Mouse (Mus musculus) liver, embryonic 13.5 days (tissue): ENCODE measurements around the gene Neurl2. TPM values are rescaled to one million over a fixed set of nuclear protein-coding genes. Genes with fewer than 3 reads are reported as not detected.
"Not testable (repeated sequence)": the region's sequence is repeated elsewhere in the genome, so short reads cannot be mapped to it uniquely, and the experiment has no call there.

Experiments
- ATAC-seq: fragments of 200-750 bp; cut with Nextera tagmentation; 2 replicates; pipeline ENCODE4 v1.8.0; 2017; ENCODE audit warnings: low read depth, mild to moderate bottlenecking, moderate number of reproducible peaks, moderate library complexity
- DNase-seq: peaks from one replicate; pipeline ENCODE4 v3.0.0; 2022
- H3K27ac ChIP-seq: fragments of 300-500 bp; sonication (generic); 2 replicates; pipeline ENCODE4 v1.5.1; 2015; ENCODE audit warnings: moderate library complexity, mild to moderate bottlenecking, inconsistent platforms
- H3K27me3 ChIP-seq: fragments of 300-500 bp; sonication (generic); 2 replicates; pipeline ENCODE4 v1.6.1; 2015; ENCODE audit warnings: mild to moderate bottlenecking, inconsistent platforms
- H3K36me3 ChIP-seq: fragments of 300-500 bp; sonication (generic); 2 replicates; pipeline ENCODE4 v1.6.1; 2015; ENCODE audit warnings: mild to moderate bottlenecking, inconsistent platforms
- H3K4me1 ChIP-seq: fragments of 300-500 bp; sonication (generic); replicated peaks from 2 replicates; pipeline ENCODE4 v1.6.1; 2015; ENCODE audit warnings: inconsistent platforms
- H3K4me2 ChIP-seq: fragments of 300-500 bp; sonication (generic); 2 replicates; pipeline ENCODE4 v1.6.1; 2015; ENCODE audit warnings: inconsistent platforms, mild to moderate bottlenecking, moderate library complexity
- H3K4me3 ChIP-seq: fragments of 300-500 bp; sonication (generic); replicated peaks from 2 replicates; pipeline ENCODE4 v1.5.1; 2015; ENCODE audit warnings: mild to moderate bottlenecking, inconsistent platforms
- H3K9ac ChIP-seq: fragments of 300-500 bp; sonication (generic); 2 replicates; pipeline ENCODE4 v1.6.1; 2015; ENCODE audit warnings: mild to moderate bottlenecking, inconsistent platforms
- H3K9me3 ChIP-seq: fragments of 300-500 bp; sonication (generic); replicated peaks from 2 replicates; pipeline ENCODE4 v1.6.1; 2016; ENCODE audit warnings: inconsistent platforms
- WGBS: fragments of 180-500 bp; shearing (Covaris S2); methylation state at CpG from one replicate; pipeline ENCODE4 v1.1.7; 2015; ENCODE audit not compliant: insufficient replicate concordance; 5-methylcytosine and 5-hydroxymethylcytosine counted together
- polyA plus RNA-seq: library from polyadenylated mRNA; unstranded; fragments of >200 nt; fragmentation: Nextera tagmentation; extraction: Ambion mirVana; gene quantifications from 2 replicates; pipeline ENCODE4 v1.2.1, GENCODE M21; 2015

The Neurl2 gene
- polyA plus RNA-seq, 1 experiment from 2014 or later: 2.5 TPM

DNA sequence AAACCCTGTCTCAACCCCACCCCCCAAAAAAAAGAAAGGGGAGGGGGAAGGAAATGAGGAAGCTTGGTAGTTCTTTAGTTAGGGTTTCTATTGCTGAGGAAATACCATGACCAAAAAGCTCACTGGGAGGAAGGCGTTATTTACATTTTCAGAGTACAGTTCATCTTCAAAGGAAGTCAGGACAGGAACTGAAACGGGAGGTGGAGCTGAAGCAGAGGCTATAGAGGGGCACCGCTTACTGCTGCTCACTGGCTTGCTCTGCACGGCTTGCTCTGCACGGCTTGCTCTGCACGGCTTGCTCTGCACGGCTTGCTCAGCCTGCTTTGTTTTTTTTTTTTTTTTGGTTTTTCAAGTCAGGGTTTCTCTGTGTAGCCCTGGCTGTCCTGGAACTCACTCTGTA, 35.2 kb upstream of the Neurl2 start:
- DNase-seq (no peak), ATAC-seq (no peak)
- no peak overlapping the region for H3K9ac ChIP-seq
- no peaks in the 10 kb centered on the region for H3K27me3 ChIP-seq
- 33% methylated on average over 7 of the region's 7 CpGs for whole genome bisulfite sequencing
- H3K4me1 ChIP-seq: peaks cover 16% of the 10 kb centered on the region
- no peak overlapping the region for H3K4me2 ChIP-seq
- H3K27ac ChIP-seq: no peak overlapping the region
- no peak overlapping the region for H3K4me3 ChIP-seq
- H3K36me3 ChIP-seq: no peaks in the 10 kb centered on the region
- peaks cover 3% of the 10 kb centered on the region; the same call in 1 of the 2 replicates for H3K9me3 ChIP-seq

DNA sequence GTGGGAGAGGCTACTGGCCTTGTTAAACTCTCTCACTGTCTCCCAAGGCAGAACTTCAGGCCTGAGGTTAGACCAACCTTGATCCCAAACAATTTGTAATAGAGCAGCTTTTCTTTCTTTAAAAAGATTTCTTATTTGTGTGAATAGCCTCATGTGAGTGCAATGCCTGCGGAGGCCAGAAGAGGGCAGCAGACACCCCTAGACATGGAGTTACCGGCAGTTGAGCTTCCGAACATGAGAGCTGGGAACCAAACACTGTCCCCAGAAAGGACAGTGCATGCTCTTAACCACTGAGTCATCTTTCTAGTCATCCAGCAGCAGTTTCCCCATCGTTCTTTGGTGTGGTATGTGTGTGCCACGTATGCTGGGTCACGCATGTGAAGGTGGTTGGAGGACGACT, 34.3 kb upstream of the Neurl2 start:
- peaks cover 3% of the 10 kb centered on the region; the same call in 1 of the 2 replicates for H3K9me3 ChIP-seq
- DNase-seq (no peak), ATAC-seq (no peak)
- WGBS: 85% methylated on average over 7 of the region's 7 CpGs
- peak overlapping the region; percentile 55 for H3K27ac ChIP-seq
- H3K36me3 ChIP-seq: no peaks in the 10 kb centered on the region
- H3K4me3 ChIP-seq: no peak overlapping the region
- peaks cover 16% of the 10 kb centered on the region for H3K4me1 ChIP-seq
- H3K27me3 ChIP-seq: no peaks in the 10 kb centered on the region
- no peak overlapping the region for H3K9ac ChIP-seq
- no peak overlapping the region for H3K4me2 ChIP-seq

DNA sequence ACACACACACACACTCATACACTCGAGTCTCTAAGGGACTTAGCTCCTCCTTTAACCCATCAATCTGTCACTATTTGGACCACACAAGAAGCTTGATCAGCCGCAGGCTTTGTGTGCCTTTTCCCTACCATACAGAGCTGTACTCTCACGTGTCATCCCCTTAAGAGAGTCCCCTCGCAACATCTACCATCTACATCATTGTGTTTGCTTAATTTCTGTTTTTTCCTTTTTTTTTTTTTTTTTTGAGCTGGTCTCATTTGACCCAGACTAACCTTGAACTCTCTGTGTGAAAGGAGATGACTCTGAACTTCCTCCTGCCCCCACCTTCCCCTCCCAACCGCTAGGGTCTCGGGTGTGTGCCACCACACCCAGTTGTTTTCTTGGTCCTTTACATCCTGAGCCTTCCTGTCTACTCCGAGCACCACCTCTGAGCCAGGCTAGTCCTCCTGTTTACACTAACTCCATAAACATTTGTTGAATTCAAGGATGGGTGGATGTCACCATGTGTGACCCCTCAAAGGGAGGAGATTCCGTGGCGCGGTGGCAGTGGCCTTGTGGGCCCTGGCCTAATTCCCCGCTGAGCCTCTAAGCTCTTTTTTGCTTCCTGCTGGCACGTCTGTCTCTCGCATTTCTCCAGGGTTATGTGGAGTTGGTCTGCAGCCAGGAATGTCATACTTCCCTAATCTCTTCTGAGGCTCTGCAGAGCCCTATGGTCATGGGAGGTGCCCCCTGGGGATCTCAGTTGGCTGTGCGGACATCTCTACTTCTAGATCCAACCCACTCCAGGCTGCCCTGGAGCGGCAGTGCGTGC, 33.7 kb upstream of the Neurl2 start:
- ATAC-seq (peak; percentile 27; the same call in 1 of the 2 replicates), DNase-seq (no peak)
- Histone ChIP-seq H3K4me1 (peaks cover 17% of the 10 kb centered on the region), H3K4me2 (no peak overlapping the region), H3K36me3 (no peaks in the 10 kb centered on the region), H3K9me3 (peaks cover 3% of the 10 kb centered on the region; the same call in 1 of the 2 replicates), H3K27ac (peak overlapping the region; percentile 55), H3K9ac (no peak overlapping the region), H3K27me3 (no peaks in the 10 kb centered on the region), H3K4me3 (no peak overlapping the region)
- WGBS: 45% methylated on average over 16 of the region's 16 CpGs

DNA sequence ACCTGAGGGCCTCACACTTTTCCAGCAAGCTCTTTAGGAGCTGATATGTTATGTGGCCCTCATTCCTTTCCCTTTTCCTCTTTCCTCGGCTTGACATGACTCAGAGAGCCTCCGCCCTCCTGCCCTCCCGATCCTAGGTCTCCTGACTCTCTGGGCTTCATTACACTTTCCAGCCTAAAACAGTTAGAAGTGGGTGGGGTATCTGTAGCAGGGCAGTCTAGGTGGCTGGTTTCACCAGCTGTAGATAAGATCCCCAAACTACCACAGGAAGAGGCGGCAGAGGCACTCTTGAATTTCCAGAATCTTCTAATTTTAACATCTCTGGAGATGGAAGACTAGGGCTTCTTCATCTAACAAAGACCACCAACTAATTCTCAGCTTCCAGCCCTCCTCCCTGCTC, 31.3 kb upstream of the Neurl2 start:
- 30% methylated on average over 4 of the region's 4 CpGs for WGBS
- H3K4me1 ChIP-seq: peaks cover 28% of the 10 kb centered on the region
- no peak for ATAC-seq
- DNase-seq: no peak
- H3K4me3 ChIP-seq: no peak overlapping the region
- no peak overlapping the region for H3K27ac ChIP-seq
- no peak overlapping the region for H3K9ac ChIP-seq
- H3K9me3 ChIP-seq: peaks cover 3% of the 10 kb centered on the region; the same call in 1 of the 2 replicates
- H3K4me2 ChIP-seq: no peak overlapping the region
- no peaks in the 10 kb centered on the region for H3K36me3 ChIP-seq
- peaks cover 8% of the 10 kb centered on the region for H3K27me3 ChIP-seq

DNA sequence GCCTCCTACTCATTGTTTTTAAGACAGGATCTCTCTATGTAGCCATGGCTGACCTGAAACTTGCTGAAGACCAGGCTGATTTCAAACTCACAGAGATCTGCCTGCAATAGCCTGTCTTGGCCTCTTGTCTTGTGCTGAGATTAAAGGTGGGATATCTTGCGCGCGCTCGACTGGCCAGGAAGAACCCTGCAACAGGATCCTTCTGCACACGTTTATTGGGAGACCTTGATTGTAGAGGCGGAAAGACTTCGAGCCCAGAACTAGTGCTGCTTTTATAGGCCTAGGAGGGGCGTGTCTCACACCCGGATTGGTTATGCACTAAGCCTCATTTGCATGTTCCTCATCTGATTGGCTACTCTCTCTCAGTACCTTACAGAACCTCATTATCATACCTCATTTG, 30.2 kb upstream of the Neurl2 start:
- Histone ChIP-seq H3K4me1 (peaks cover 34% of the 10 kb centered on the region), H3K27me3 (peaks cover 20% of the 10 kb centered on the region)
- not testable (repeated sequence) for H3K4me2 ChIP-seq, DNase-seq, H3K4me3 ChIP-seq, H3K36me3 ChIP-seq, ATAC-seq, H3K9me3 ChIP-seq, H3K27ac ChIP-seq, H3K9ac ChIP-seq
- WGBS: 74% methylated on average over 9 of the region's 9 CpGs

DNA sequence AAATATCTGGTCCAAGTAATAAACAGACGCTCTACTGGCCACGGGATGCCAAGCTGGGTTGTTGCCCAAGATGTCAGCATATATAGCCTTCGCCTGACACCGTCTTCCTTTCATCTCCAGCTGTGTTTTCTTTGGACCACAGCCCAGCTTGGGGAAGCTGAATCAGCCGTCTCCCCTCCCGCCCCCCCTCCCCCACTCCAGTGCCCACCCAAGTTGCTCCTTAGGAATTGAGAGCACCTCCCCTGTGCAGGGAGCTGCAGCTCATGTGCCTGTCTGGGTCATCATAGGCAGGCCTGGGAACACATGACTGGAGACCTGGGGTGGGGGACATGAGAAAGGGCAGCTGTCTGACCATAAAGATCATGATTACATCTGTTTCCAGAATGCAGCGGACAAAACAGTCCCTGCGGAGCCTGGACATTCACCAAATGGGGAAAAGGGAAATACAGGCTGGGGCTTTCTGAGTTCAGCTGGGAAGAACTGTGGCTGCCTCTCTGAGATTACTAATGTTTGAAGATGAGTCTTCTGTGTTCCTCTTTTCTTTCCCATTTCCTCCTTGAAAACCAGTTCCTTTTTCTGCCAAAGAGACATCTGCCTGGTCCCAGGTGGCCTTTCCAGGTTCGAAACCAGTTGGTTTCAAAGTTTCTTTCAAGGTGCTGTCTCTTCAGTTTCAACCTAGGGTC, 29.1 kb upstream of the Neurl2 start:
- Histone ChIP-seq H3K9ac (no peak overlapping the region), H3K36me3 (no peaks in the 10 kb centered on the region), H3K4me2 (no peak overlapping the region), H3K27me3 (peaks cover 31% of the 10 kb centered on the region), H3K4me3 (no peak overlapping the region), H3K27ac (peak overlapping the region; percentile 27; the same call in 1 of the 2 replicates), H3K4me1 (peaks cover 43% of the 10 kb centered on the region), H3K9me3 (no peaks in the 10 kb centered on the region; the same call in 1 of the 2 replicates)
- DNase-seq: no peak
- ATAC-seq: no peak
- WGBS: 46% methylated on average over 9 of the region's 9 CpGs

DNA sequence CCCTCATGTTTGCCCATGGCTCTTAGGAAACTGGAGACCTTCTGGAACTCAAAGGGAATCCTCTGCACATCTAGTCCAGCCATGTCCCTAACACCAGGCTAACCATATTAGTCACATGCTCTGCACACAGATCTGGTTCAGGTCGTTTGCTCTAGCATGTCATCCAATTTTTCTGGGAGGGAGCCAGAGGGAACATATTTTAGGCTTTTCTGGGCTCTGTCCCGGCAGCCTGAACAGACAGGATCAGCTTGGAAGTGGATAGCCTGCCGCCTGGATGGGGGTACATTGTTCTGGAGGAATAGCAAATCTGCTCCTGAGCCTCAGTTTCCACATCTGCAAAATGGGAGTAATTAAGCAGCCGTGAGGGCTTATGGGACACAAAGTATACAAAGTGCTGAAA, 27.8 kb upstream of the Neurl2 start:
- Histone ChIP-seq H3K4me1 (peaks cover 49% of the 10 kb centered on the region), H3K9me3 (no peaks in the 10 kb centered on the region; the same call in 1 of the 2 replicates), H3K9ac (no peak overlapping the region), H3K4me2 (no peak overlapping the region), H3K27ac (no peak overlapping the region; the same call in 1 of the 2 replicates), H3K36me3 (no peaks in the 10 kb centered on the region), H3K4me3 (no peak overlapping the region), H3K27me3 (peaks cover 43% of the 10 kb centered on the region)
- no peak for DNase-seq
- 63% methylated on average over 4 of the region's 4 CpGs for WGBS
- ATAC-seq: no peak

DNA sequence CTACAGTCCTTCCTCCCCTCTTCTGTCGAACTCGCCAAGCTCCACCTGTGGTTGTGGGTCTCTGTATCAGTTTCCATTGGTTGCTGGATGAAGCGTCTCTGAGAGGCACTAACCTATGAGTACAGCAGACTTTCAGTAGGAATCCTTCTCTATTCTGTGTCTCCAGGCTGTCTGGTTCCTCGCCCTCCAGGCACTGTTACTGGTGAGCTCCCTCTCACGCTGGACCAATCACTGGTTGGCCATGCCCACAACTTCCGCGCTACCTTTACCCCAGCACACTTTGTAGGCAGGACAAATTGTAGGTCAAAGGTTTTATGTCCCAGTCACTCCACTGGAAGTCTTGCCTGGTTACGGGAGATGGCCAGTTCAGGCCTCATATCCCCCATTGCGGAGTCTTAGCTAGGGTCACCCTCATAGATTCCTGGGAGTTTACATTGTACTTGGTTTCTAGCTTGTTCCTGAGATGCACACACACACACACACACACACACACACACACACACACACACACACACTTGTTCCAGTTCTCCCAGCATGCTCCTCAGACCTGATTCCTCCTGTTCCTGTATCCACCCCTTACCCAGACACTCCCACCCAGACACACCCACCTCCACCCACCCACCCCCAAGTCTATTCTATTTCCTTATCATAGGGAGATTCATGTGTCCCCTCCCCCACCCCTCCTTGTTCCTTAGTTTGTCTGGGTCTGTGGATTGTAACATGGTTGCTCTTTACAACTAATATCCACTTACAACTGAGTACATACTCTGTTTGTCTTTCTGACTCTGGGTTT, 26.6 kb upstream of the Neurl2 start:
- peak overlapping the region; percentile 30 for H3K4me2 ChIP-seq
- no peak overlapping the region for H3K4me3 ChIP-seq
- DNase-seq (no peak), ATAC-seq (peak; percentile 67)
- 48% methylated on average over 9 of the region's 9 CpGs for WGBS
- H3K36me3 ChIP-seq: no peaks in the 10 kb centered on the region
- no peak overlapping the region for H3K9ac ChIP-seq
- no peaks in the 10 kb centered on the region; the same call in 1 of the 2 replicates for H3K9me3 ChIP-seq
- H3K4me1 ChIP-seq: peaks cover 49% of the 10 kb centered on the region
- H3K27me3 ChIP-seq: peaks cover 56% of the 10 kb centered on the region
- H3K27ac ChIP-seq: peak overlapping the region; percentile 50

DNA sequence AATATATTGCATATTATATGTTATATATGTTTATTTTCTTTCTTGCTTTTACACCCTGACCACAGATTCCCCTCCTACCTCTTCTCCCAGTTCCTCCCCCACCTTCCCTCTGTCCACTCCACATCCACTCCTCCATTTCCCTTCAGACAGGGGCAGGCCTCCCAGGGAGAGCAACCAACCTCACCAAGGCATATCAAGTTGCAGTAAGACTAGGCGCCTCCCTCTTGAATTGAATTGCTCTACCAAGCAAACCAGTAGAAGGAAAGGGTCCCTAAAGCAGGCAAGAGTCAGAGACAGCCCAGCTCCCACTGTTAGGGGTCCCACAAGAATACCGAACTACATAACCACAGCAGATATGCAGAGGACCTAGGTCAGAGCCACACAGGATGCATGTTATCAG, 25.9 kb upstream of the Neurl2 start:
- DNase-seq: no peak

DNA sequence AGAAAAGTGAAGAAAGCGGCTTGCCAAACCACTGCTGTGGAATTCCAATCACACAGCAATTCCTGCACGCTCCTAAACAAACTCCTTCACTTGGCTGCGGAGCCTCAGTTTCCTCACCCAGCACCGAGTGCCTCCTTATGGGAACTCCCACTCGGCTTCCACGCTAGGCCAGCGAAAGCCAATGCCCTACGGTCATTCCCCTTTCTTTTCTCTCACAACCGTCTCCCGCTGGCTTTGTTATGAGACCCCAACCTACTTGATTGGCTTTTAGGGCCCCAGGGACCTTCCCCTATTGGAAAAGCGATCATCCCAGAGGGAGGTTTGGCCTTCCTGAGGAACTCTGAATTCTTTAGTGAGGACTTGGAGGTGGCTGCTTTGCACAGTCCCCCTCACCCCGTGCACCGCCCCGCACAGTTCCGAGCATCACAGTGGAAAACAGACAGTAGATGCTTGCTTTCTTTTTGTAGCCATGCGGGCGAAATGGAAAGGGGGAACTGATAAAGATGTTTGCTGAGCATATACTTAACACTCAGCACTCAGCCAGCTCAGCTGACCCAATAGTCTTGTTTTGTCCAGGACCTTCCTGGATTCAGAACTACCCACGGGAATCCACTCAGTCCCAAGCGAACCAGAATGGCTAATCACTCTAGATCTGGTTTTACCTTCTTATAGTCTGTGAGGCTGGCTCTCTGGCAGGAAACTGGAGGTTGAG, 24.7 kb upstream of the Neurl2 start:
- Histone ChIP-seq H3K4me3 (peak overlapping the region; percentile 51), H3K27me3 (peaks cover 72% of the 10 kb centered on the region), H3K36me3 (no peaks in the 10 kb centered on the region), H3K9me3 (no peaks in the 10 kb centered on the region), H3K4me1 (peaks cover 40% of the 10 kb centered on the region), H3K4me2 (peak overlapping the region; percentile 70), H3K9ac (no peak overlapping the region), H3K27ac (no peak overlapping the region)
- ATAC-seq: no peak
- DNase-seq: no peak
- 6% methylated on average over 19 of the region's 19 CpGs for whole genome bisulfite sequencing

More for the DNA sequence above, 25.9 kb upstream of the Neurl2 start:
- no peaks in the 10 kb centered on the region; the same call in 1 of the 2 replicates for H3K9me3 ChIP-seq
- H3K4me2 ChIP-seq: peak overlapping the region; percentile 30
- peaks cover 42% of the 10 kb centered on the region for H3K4me1 ChIP-seq
- no peak overlapping the region for H3K9ac ChIP-seq
- H3K4me3 ChIP-seq: no peak overlapping the region
- no peaks in the 10 kb centered on the region for H3K36me3 ChIP-seq
- 17% methylated on average over 2 of the region's 2 CpGs for WGBS
- H3K27ac ChIP-seq: peak overlapping the region; percentile 50; the same call in 1 of the 2 replicates
- 0 out of 2 replicates have a peak, but pooled peaks have one; percentile 11 for ATAC-seq
- peaks cover 62% of the 10 kb centered on the region for H3K27me3 ChIP-seq
